Mouse (Mus musculus) embryonic fibroblast, embryonic 13.5 days (primary cell): ENCODE results near the gene Arhgef38.

Experiments used
- CTCF ChIP-seq: IDR thresholded peaks from 2 replicates; pipeline ENCODE4 v1.5.1; 2011; ENCODE audit warnings: mild to moderate bottlenecking, control low read depth, low read length, moderate library complexity, borderline replicate concordance; ENCODE audit not compliant: insufficient read depth
- POLR2A ChIP-seq: IDR thresholded peaks from 2 replicates; pipeline ENCODE4 v1.6.1; 2011; ENCODE audit warnings: low read depth, mild to moderate bottlenecking, control low read depth, low read length, moderate library complexity

- TF ChIP-seq CTCF (no peak), POLR2A (no peak)
These were observed 756 bp downstream of the Arhgef38 start for GRCm38 (mm10) chr3:133233993-133234392.
